Mouse (Mus musculus) forebrain, embryonic 16.5 days (tissue): ENCODE results near the gene Gpr137b. TPM values are rescaled to one million over a fixed set of nuclear protein-coding genes. Genes with fewer than 3 reads are reported as not detected.
"Not testable (repeated sequence)": the region's sequence is repeated elsewhere in the genome, so short reads cannot be mapped to it uniquely, and the experiment has no call there.

ENCODE experiments used
- ATAC-seq: fragments of 200-750 bp; cut with Nextera tagmentation; 2 replicates; pipeline ENCODE4 v1.8.0; 2017; ENCODE audit warnings: mild to moderate bottlenecking, moderate library complexity
- H3K27ac ChIP-seq: fragments of 300-500 bp; sonication (generic); 2 replicates; pipeline ENCODE4 v1.5.1; 2014; ENCODE audit warnings: low read length, control low read depth
- H3K27me3 ChIP-seq: fragments of 300-500 bp; sonication (generic); replicated peaks from 2 replicates; pipeline ENCODE4 v1.6.1; 2014; ENCODE audit warnings: low read length; ENCODE audit not compliant: control insufficient read depth, insufficient read depth
- H3K36me3 ChIP-seq: fragments of 300-500 bp; sonication (generic); 2 replicates; pipeline ENCODE4 v1.6.1; 2014; ENCODE audit not compliant: control insufficient read depth, insufficient read depth
- H3K4me1 ChIP-seq: fragments of 300-500 bp; sonication (generic); replicated peaks from 2 replicates; pipeline ENCODE4 v1.6.1; 2014; ENCODE audit warnings: low read length; ENCODE audit not compliant: control insufficient read depth, insufficient read depth
- H3K4me2 ChIP-seq: fragments of 300-500 bp; sonication (generic); 2 replicates; pipeline ENCODE4 v1.6.1; 2014; ENCODE audit warnings: mild to moderate bottlenecking, low read length, control low read depth
- H3K4me3 ChIP-seq: fragments of 300-500 bp; sonication (generic); replicated peaks from 2 replicates; pipeline ENCODE4 v1.5.1; 2014; ENCODE audit warnings: mild to moderate bottlenecking, low read length, control low read depth
- H3K9ac ChIP-seq: fragments of 300-500 bp; sonication (generic); replicated peaks from 2 replicates; pipeline ENCODE4 v1.6.1; 2014; ENCODE audit warnings: low read depth, low read length, control low read depth
- H3K9me3 ChIP-seq: fragments of 300-500 bp; sonication (generic); 2 replicates; pipeline ENCODE4 v1.6.1; 2016; ENCODE audit warnings: low read length; ENCODE audit not compliant: control insufficient read depth
- WGBS: fragments of 180-500 bp; shearing (Covaris S2); extraction: QIAGEN DNeasy Blood & Tissue Kit; methylation state at CpG from one replicate; pipeline ENCODE4 v1.1.7; 2014; 5-methylcytosine and 5-hydroxymethylcytosine counted together
- polyA plus RNA-seq: library from polyadenylated mRNA; unstranded; fragments of >200 nt; fragmentation: Nextera tagmentation; extraction: Ambion mirVana; gene quantifications from 2 replicates; pipeline ENCODE4 v1.2.1, GENCODE M21; 2015

The Gpr137b gene
- polyA plus RNA-seq, 1 experiment from 2014 or later: 22.4 TPM

- H3K9ac ChIP-seq, H3K27me3 ChIP-seq, H3K9me3 ChIP-seq, H3K4me3 ChIP-seq, H3K36me3 ChIP-seq, ATAC-seq, H3K4me1 ChIP-seq, H3K27ac ChIP-seq, H3K4me2 ChIP-seq: not testable (repeated sequence)
- WGBS: 97% methylated on average over 5 of the region's 6 CpGs
Measured at GRCm38 (mm10) chr13:13373965-13374364, 19.8 kb downstream of the Gpr137b start.

GRCm38 (mm10) chr13:13371436-13371835 is 22.4 kb downstream of the Gpr137b start:
- not testable (repeated sequence) for ATAC-seq, H3K27ac ChIP-seq

GRCm38 (mm10) chr13:13366371-13366770 is 27.4 kb downstream of the Gpr137b start:
- not testable (repeated sequence) for ATAC-seq, H3K27ac ChIP-seq, H3K4me3 ChIP-seq, H3K27me3 ChIP-seq, H3K4me1 ChIP-seq, H3K36me3 ChIP-seq, H3K9me3 ChIP-seq, H3K9ac ChIP-seq, H3K4me2 ChIP-seq
- WGBS: 98% methylated on average over 2 of the region's 2 CpGs

More at GRCm38 (mm10) chr13:13371436-13371835, 22.4 kb downstream of the Gpr137b start:
- H3K27me3 ChIP-seq, H3K9ac ChIP-seq, H3K4me2 ChIP-seq, H3K4me1 ChIP-seq, H3K4me3 ChIP-seq, H3K36me3 ChIP-seq, H3K9me3 ChIP-seq: not testable (repeated sequence)
- WGBS: 96% methylated on average over 7 of the region's 7 CpGs

GRCm38 (mm10) chr13:13363536-13363935 is 30.3 kb downstream of the Gpr137b start:
- not testable (repeated sequence) for ATAC-seq, H3K4me3 ChIP-seq, H3K9ac ChIP-seq, H3K4me1 ChIP-seq, H3K4me2 ChIP-seq, H3K27ac ChIP-seq, H3K9me3 ChIP-seq, H3K27me3 ChIP-seq, H3K36me3 ChIP-seq
- 97% methylated on average over 7 of the region's 7 CpGs for WGBS

- not testable (repeated sequence) for H3K4me3 ChIP-seq, H3K9ac ChIP-seq, H3K27ac ChIP-seq, H3K4me1 ChIP-seq, H3K4me2 ChIP-seq, H3K36me3 ChIP-seq, ATAC-seq, H3K27me3 ChIP-seq, H3K9me3 ChIP-seq
- 97% methylated on average over 6 of the region's 6 CpGs for WGBS
Measured at GRCm38 (mm10) chr13:13362261-13362660, 31.6 kb downstream of the Gpr137b start.

DNA sequence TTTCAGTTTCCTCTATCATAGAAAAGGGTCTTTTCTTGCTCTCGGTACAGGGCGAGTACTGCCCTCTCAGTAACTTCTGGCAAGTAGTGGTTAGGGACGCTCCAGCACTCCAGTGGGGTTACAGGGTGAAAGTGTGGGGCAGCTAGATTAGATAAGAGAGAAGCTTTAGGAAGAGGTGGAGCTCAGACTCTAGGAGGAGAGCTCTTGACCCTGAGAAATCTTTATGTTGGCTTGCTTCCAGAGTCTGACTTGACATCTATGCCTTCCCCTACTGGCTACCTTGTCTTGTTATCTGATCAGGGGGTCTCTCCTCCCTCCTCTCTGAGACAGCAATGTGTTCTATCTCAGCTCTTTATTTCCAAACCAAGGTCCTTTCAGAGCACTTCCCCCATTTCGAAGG is 33.8 kb downstream of the Gpr137b start:
- not testable (repeated sequence) for H3K4me3 ChIP-seq, H3K4me2 ChIP-seq, H3K9me3 ChIP-seq, H3K27me3 ChIP-seq, ATAC-seq, H3K9ac ChIP-seq, H3K36me3 ChIP-seq, H3K27ac ChIP-seq, H3K4me1 ChIP-seq
- WGBS: 96% methylated on average over 4 of the region's 4 CpGs

GRCm38 (mm10) chr13:13358602-13359001 is 35.2 kb downstream of the Gpr137b start:
- not testable (repeated sequence) for H3K9ac ChIP-seq, H3K36me3 ChIP-seq, ATAC-seq, H3K4me2 ChIP-seq, H3K4me3 ChIP-seq, H3K9me3 ChIP-seq, H3K27me3 ChIP-seq, H3K4me1 ChIP-seq, H3K27ac ChIP-seq
- 91% methylated on average over 7 of the region's 7 CpGs for whole genome bisulfite sequencing

DNA sequence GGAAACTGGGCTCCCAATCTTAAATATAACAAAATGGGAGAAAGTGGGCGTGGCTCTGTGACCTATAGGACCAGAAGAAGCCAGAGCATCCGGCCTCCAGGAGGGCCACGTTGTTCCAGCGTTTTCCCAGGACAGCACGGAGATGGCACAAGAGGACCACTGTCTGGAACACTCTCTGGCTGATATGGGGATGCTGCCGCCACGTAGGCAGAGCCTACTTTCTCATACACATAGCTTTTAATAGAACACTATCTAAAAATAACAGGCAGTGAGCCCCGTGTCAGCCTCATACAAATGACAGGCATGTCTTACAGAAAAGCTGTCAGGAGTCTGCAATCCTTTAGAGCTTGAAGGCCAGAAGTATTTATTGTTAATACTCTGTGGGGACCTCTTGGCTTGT is 35.7 kb downstream of the Gpr137b start:
- not testable (repeated sequence) for H3K9ac ChIP-seq, ATAC-seq, H3K4me1 ChIP-seq, H3K4me2 ChIP-seq, H3K4me3 ChIP-seq, H3K27me3 ChIP-seq, H3K27ac ChIP-seq, H3K9me3 ChIP-seq, H3K36me3 ChIP-seq
- WGBS: 88% methylated on average over 8 of the region's 8 CpGs

DNA sequence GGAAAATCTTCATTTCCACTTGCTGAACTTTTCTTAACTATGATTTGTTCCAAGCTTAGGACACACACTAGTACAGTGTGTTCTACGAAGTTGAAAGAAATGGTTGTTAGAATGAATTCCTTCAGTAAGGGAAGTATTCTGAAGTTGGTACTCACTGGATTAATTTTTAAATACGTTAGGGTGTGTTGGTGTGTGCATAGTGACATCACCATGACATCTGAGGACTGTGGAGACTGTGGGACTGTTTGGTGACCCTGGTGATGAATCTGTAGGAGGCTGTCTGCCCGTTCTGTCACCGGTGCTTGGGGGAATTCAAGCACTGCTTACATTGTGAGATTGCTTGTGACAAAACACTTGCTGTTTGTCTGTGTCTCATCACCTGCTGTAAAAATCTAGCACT is 41.7 kb downstream of the Gpr137b start:
- not testable (repeated sequence) for H3K4me1 ChIP-seq, H3K4me2 ChIP-seq, H3K4me3 ChIP-seq, H3K9ac ChIP-seq, ATAC-seq, H3K9me3 ChIP-seq, H3K27ac ChIP-seq, H3K27me3 ChIP-seq, H3K36me3 ChIP-seq
- 91% methylated on average over 4 of the region's 4 CpGs for WGBS

DNA sequence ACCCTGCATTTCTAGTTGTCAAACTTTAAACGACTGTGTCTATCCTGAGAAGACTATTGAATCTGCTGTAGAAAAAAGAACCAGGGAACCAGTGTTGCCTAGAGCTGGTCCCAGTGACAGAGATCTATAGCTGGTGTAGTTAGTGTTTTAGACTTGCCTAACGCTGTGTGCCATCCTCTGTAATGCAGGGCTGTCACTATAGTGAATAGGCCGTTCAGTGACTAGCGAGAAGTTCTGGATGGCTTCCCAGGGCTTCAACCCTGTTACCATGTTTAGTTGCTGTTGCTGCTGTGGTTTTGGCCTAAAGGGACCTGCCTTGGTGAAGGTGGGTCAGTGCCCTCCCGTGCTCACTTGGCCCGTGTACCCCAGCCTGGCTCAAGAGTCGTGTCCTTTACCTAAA is 43.1 kb downstream of the Gpr137b start:
- not testable (repeated sequence) for H3K4me2 ChIP-seq, H3K36me3 ChIP-seq, H3K9me3 ChIP-seq, H3K27ac ChIP-seq, H3K9ac ChIP-seq, ATAC-seq, H3K27me3 ChIP-seq, H3K4me3 ChIP-seq, H3K4me1 ChIP-seq
- 73% methylated on average over 7 of the region's 7 CpGs for WGBS
